In the genomic region with DNA sequence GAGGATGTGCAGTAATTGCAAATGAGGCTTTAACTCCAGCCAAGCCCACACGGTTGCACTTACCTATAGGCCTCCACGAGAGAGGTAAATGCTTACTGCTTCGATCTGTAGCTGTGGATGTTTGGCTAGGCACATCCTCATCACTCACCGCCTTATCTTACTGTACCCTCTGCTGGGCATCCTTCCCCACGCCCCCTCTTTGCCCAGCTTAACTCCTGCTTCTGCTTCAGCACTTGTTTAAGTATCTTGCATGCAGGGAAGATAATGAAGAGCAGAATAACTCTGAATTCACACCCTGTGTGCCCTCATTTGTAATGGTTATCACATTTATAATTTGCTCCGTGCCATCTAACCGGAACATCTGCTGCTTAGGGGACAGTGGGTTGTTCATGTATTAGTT, we compare ENCODE assay signal across 29 mouse cellular contexts.
DNase-seq lines count a peak whose midpoint lies in the region; ATAC-seq lines count a peak whose summit lies in the region.
"Had no signal": no experiment of that assay in that cellular context is flagged by ENCODE, and none has a peak within 500 bp of the region (broad histone marks: within the 10 kb centered on the region; RNA-seq: fewer than 3 reads in every experiment).

No protein-coding gene starts in this region.

- WGBS in liver, embryonic 13.5 days (ENCODE audit: insufficient replicate concordance) = 55% methylated on average over 7 of the region's 7 CpGs
- WGBS in liver, embryonic 12.5 days (ENCODE audit: insufficient replicate concordance) = 55% methylated on average over 7 of the region's 7 CpGs
- 88% methylated on average over 7 of the region's 7 CpGs for WGBS in midbrain, embryonic 11.5 days

- H3K4me1 ChIP-seq in liver, embryonic 13.5 days (replicated peaks) = peaks cover 4% of the 10 kb centered on the region; the same call in 1 of the 2 replicates
- H3K4me1 ChIP-seq in liver, embryonic 12.5 days = no peaks in the 10 kb centered on the region
- no peaks in the 10 kb centered on the region for H3K4me1 ChIP-seq in midbrain, embryonic 11.5 days (ENCODE audit: control insufficient read depth, insufficient read depth, low read length)
- H3K4me1 ChIP-seq: embryonic facial prominence, embryonic 10.5 days; embryonic facial prominence, embryonic 15.5 days; limb, embryonic 10.5 days; limb, embryonic 15.5 days; midbrain, embryonic 15.5 days; neural tube, embryonic 15.5 days had no signal

- H3K4me3 ChIP-seq in liver, embryonic 13.5 days (replicated peaks) = no peak overlapping the region
- no peak overlapping the region for H3K4me3 ChIP-seq in liver, embryonic 12.5 days
- no peak overlapping the region for H3K4me3 ChIP-seq in midbrain, embryonic 11.5 days (ENCODE audit: low read depth, low read length)
- H3K4me3 ChIP-seq: embryonic facial prominence, embryonic 10.5 days; embryonic facial prominence, embryonic 15.5 days; heart, embryonic 12.5 days; limb, embryonic 10.5 days; limb, embryonic 15.5 days; midbrain, embryonic 15.5 days; neural tube, embryonic 15.5 days had no signal

- no peak for DNase-seq in liver, embryonic 13.5 days
- DNase-seq in left cerebral cortex, postnatal 4 days = no peak
- no peak for DNase-seq in midbrain, embryonic 11.5 days (ENCODE audit: low spot score, missing footprints)
- no peak for DNase-seq in ovary, postnatal 10 days (ENCODE audit: low spot score)
- DNase-seq: adrenal gland, postnatal 25 days; cerebellum, adult 11-12 months; cerebellum, postnatal 10 days; gastrocnemius, postnatal 14 days; kidney, adult 8-10 months; kidney, postnatal 4 days; layer of hippocampus, postnatal 36 days; lung, embryonic 14.5 days; lung, postnatal 14 days; right cerebral cortex, postnatal 25 days; spleen, adult 18-20 months; thymus, postnatal 25 days had no signal

- H3K4me2 ChIP-seq in liver, embryonic 13.5 days = no peak overlapping the region
- H3K4me2 ChIP-seq in liver, embryonic 12.5 days = no peak overlapping the region
- no peak overlapping the region for H3K4me2 ChIP-seq in midbrain, embryonic 11.5 days
- H3K4me2 ChIP-seq: embryonic facial prominence, embryonic 15.5 days; heart, embryonic 12.5 days; hindbrain, embryonic 14.5 days; limb, embryonic 15.5 days; lung, embryonic 14.5 days; midbrain, embryonic 15.5 days; neural tube, embryonic 15.5 days had no signal

- H3K36me3 ChIP-seq in liver, embryonic 13.5 days = no peaks in the 10 kb centered on the region
- no peaks in the 10 kb centered on the region for H3K36me3 ChIP-seq in liver, embryonic 12.5 days
- no peaks in the 10 kb centered on the region for H3K36me3 ChIP-seq in midbrain, embryonic 11.5 days (ENCODE audit: control insufficient read depth, insufficient read depth, low read length)
- H3K36me3 ChIP-seq: embryonic facial prominence, embryonic 10.5 days; embryonic facial prominence, embryonic 15.5 days; heart, embryonic 12.5 days; limb, embryonic 10.5 days; limb, embryonic 15.5 days; midbrain, embryonic 15.5 days; neural tube, embryonic 15.5 days had no signal

- no peak overlapping the region for H3K27ac ChIP-seq in liver, embryonic 13.5 days
- no peak overlapping the region for H3K27ac ChIP-seq in liver, embryonic 12.5 days
- no peak overlapping the region for H3K27ac ChIP-seq in midbrain, embryonic 11.5 days (ENCODE audit: low read depth, low read length)
- H3K27ac ChIP-seq: embryonic facial prominence, embryonic 10.5 days; embryonic facial prominence, embryonic 15.5 days; hindbrain, embryonic 14.5 days; kidney, postnatal 0 days; limb, embryonic 10.5 days; limb, embryonic 15.5 days; midbrain, embryonic 15.5 days; neural tube, embryonic 15.5 days had no signal

- intact Hi-C loops in left cerebral cortex, postnatal 4 days (cut with DNase I) = no loop called here

- no peak overlapping the region for H3K9ac ChIP-seq in liver, embryonic 13.5 days
- H3K9ac ChIP-seq in liver, embryonic 12.5 days = no peak overlapping the region
- no peak overlapping the region for H3K9ac ChIP-seq in midbrain, embryonic 11.5 days (ENCODE audit: low read length)
- H3K9ac ChIP-seq: embryonic facial prominence, embryonic 15.5 days; heart, embryonic 12.5 days; hindbrain, embryonic 14.5 days; limb, embryonic 15.5 days; lung, embryonic 14.5 days; midbrain, embryonic 15.5 days; neural tube, embryonic 15.5 days had no signal

- no peaks in the 10 kb centered on the region for H3K27me3 ChIP-seq in liver, embryonic 13.5 days
- no peaks in the 10 kb centered on the region; the same call in 1 of the 2 replicates for H3K27me3 ChIP-seq in liver, embryonic 12.5 days (replicated peaks)
- H3K27me3 ChIP-seq in midbrain, embryonic 11.5 days (ENCODE audit: control insufficient read depth, insufficient read depth, low read length) = no peaks in the 10 kb centered on the region
- H3K27me3 ChIP-seq: embryonic facial prominence, embryonic 15.5 days; heart, embryonic 12.5 days; limb, embryonic 15.5 days; midbrain, embryonic 15.5 days; neural tube, embryonic 15.5 days had no signal

- ATAC-seq in liver, embryonic 13.5 days (ENCODE audit: low read depth) = peak; percentile 39; the same call in 1 of the 2 replicates
- no peak for ATAC-seq in liver, embryonic 12.5 days
- ATAC-seq in erythroid progenitor cell, adult 5-6 weeks (replicated peaks; ENCODE audit: low FRiP score, poor library complexity, severe bottlenecking) = peak; percentile 57
- ATAC-seq in megakaryocyte, adult 5-6 weeks (ENCODE audit: poor library complexity, severe bottlenecking) = 0 out of 2 replicates have a peak, but pooled peaks have one; percentile 13
- ATAC-seq in midbrain, embryonic 11.5 days (ENCODE audit: low FRiP score) = no peak
- ATAC-seq: forebrain, embryonic 14.5 days; midbrain, embryonic 15.5 days had no signal

- no peaks in the 10 kb centered on the region for H3K9me3 ChIP-seq in liver, embryonic 13.5 days (replicated peaks)
- H3K9me3 ChIP-seq in liver, embryonic 12.5 days (replicated peaks) = no peaks in the 10 kb centered on the region
- no peaks in the 10 kb centered on the region for H3K9me3 ChIP-seq in midbrain, embryonic 11.5 days (ENCODE audit: control insufficient read depth, low read length)
- H3K9me3 ChIP-seq: embryonic facial prominence, embryonic 10.5 days; embryonic facial prominence, embryonic 15.5 days; heart, embryonic 12.5 days; limb, embryonic 10.5 days; limb, embryonic 15.5 days; midbrain, embryonic 15.5 days; neural tube, embryonic 15.5 days had no signal

Comparison
In these comparisons a context has a peak if more than half of its experiments do, and no peak if none do; other contexts are left out.
1. ATAC-seq: peak in liver, embryonic 13.5 days (single experiment), erythroid progenitor cell, adult 5-6 weeks (single experiment) and megakaryocyte, adult 5-6 weeks (single experiment); none in liver, embryonic 12.5 days (single experiment) and midbrain, embryonic 11.5 days (single experiment).